Mouse (Mus musculus): ENCODE measurements around the gene Zic2. TPM values are rescaled to one million over a fixed set of nuclear protein-coding genes. Genes with fewer than 3 reads are reported as not detected.

The Zic2 gene
- polyA plus RNA-seq, 1 experiment from 2014 or later = not detected

GRCm38 (mm10) chr14:122449601-122450495, 25.4 kb upstream of the Zic2 start:
- Histone ChIP-seq H3K9me3 (ENCODE audit: control insufficient read depth, low read length) (no peaks in the 10 kb centered on the region), H3K9ac (ENCODE audit: low read length) (no peak overlapping the region; the same call in 1 of the 2 replicates)
- 6% methylated on average over 29 of the region's 29 CpGs for WGBS

GRCm38 (mm10) chr14:122450496-122451382, 24.5 kb upstream of the Zic2 start, which contains the start of gene Gm5089:
Gene Gm5089, minus strand, starts transcription at chr14:122451115.
- no peaks in the 10 kb centered on the region for H3K9me3 ChIP-seq (ENCODE audit: control insufficient read depth, low read length)
- WGBS = under 1% methylated on average over 59 of the region's 59 CpGs

More at GRCm38 (mm10) chr14:122449601-122450495, 25.4 kb upstream of the Zic2 start:
- Histone ChIP-seq H3K4me2 (ENCODE audit: low read length) (peak overlapping the region; percentile 88), H3K27me3 (ENCODE audit: control insufficient read depth, insufficient read depth, low read length) (peaks cover 77% of the 10 kb centered on the region), H3K4me3 (ENCODE audit: control insufficient read depth in 1 of 2, insufficient read depth in 1 of 2, low read depth in 1 of 2, low read length in 2 of 2) (peak overlapping the region; percentile 41 to 44; a peak in 3 of 4 replicates), H3K4me1 (ENCODE audit: control insufficient read depth in 2 of 2, insufficient read depth in 2 of 2, low read length in 2 of 2) (peaks cover 4 to 17% of the 10 kb centered on the region in 2 experiments; a peak in 3 of 4 replicates), H3K27ac (replicated peaks in 1 of 2; ENCODE audit: control insufficient read depth in 1 of 2, insufficient read depth in 1 of 2, low read depth in 2 of 2, low read length in 2 of 2) (no peak overlapping the region), H3K36me3 (ENCODE audit: control insufficient read depth, insufficient read depth, low read length) (no peaks in the 10 kb centered on the region)
- ATAC-seq (ENCODE audit: insufficient number of reproducible peaks, insufficient read depth, low FRiP score, low read depth) = no peak

GRCm38 (mm10) chr14:122451551-122452145, 23.6 kb upstream of the Zic2 start:
- 71% methylated on average over 5 of the region's 5 CpGs for WGBS
- Histone ChIP-seq H3K27ac (replicated peaks in 1 of 2; ENCODE audit: control insufficient read depth in 1 of 2, insufficient read depth in 1 of 2, low read depth in 2 of 2, low read length in 2 of 2) (no peak overlapping the region), H3K4me3 (ENCODE audit: control insufficient read depth in 1 of 2, insufficient read depth in 1 of 2, low read depth in 1 of 2, low read length in 2 of 2) (0 out of 4 replicates have a peak overlapping the region, but pooled peaks of 1 of the 2 experiments have one; percentile 44), H3K9me3 (ENCODE audit: control insufficient read depth, low read length) (no peaks in the 10 kb centered on the region), H3K4me2 (ENCODE audit: low read length) (peak overlapping the region; percentile 88; the same call in 1 of the 2 replicates), H3K36me3 (ENCODE audit: control insufficient read depth, insufficient read depth, low read length) (no peaks in the 10 kb centered on the region), H3K27me3 (ENCODE audit: control insufficient read depth, insufficient read depth, low read length) (peaks cover 87% of the 10 kb centered on the region), H3K9ac (ENCODE audit: low read length) (no peak overlapping the region), H3K4me1 (ENCODE audit: control insufficient read depth in 2 of 2, insufficient read depth in 2 of 2, low read length in 2 of 2) (peaks cover 4 to 17% of the 10 kb centered on the region in 2 experiments; a peak in 3 of 4 replicates)
- ATAC-seq (ENCODE audit: insufficient number of reproducible peaks, insufficient read depth, low FRiP score, low read depth) = no peak

More at GRCm38 (mm10) chr14:122450496-122451382, 24.5 kb upstream of the Zic2 start, which contains the start of gene Gm5089:
- Histone ChIP-seq H3K4me2 (ENCODE audit: low read length) (peak within 1 kb of the TSS; percentile 88), H3K27me3 (ENCODE audit: control insufficient read depth, insufficient read depth, low read length) (peaks cover 81% of the 10 kb centered on the region), H3K36me3 (ENCODE audit: control insufficient read depth, insufficient read depth, low read length) (no peaks in the 10 kb centered on the region), H3K4me1 (ENCODE audit: control insufficient read depth in 2 of 2, insufficient read depth in 2 of 2, low read length in 2 of 2) (peaks cover 4 to 17% of the 10 kb centered on the region in 2 experiments; a peak in 3 of 4 replicates), H3K27ac (replicated peaks in 1 of 2; ENCODE audit: control insufficient read depth in 1 of 2, insufficient read depth in 1 of 2, low read depth in 2 of 2, low read length in 2 of 2) (no peak within 1 kb of the TSS), H3K9ac (ENCODE audit: low read length) (peak within 1 kb of the TSS; percentile 47; the same call in 1 of the 2 replicates), H3K4me3 (ENCODE audit: control insufficient read depth in 1 of 2, insufficient read depth in 1 of 2, low read depth in 1 of 2, low read length in 2 of 2) (peak within 1 kb of the TSS; percentile 41 to 44)
- ATAC-seq (ENCODE audit: insufficient number of reproducible peaks, insufficient read depth, low FRiP score, low read depth) = no peak

- peak overlapping the region; percentile 60; the same call in 1 of the 2 replicates for H3K4me2 ChIP-seq (ENCODE audit: low read length)
- no peak overlapping the region; a peak in 1 of 4 replicates for H3K4me3 ChIP-seq (ENCODE audit: control insufficient read depth in 1 of 2, insufficient read depth in 1 of 2, low read depth in 1 of 2, low read length in 2 of 2)
Measured at GRCm38 (mm10) chr14:122452701-122453387, 22.4 kb upstream of the Zic2 start.

GRCm38 (mm10) chr14:122453388-122453995, 21.7 kb upstream of the Zic2 start:
- Histone ChIP-seq H3K27ac (replicated peaks in 1 of 2; ENCODE audit: control insufficient read depth in 1 of 2, insufficient read depth in 1 of 2, low read depth in 2 of 2, low read length in 2 of 2) (no peak overlapping the region), H3K27me3 (ENCODE audit: control insufficient read depth, insufficient read depth, low read length) (peaks cover 79% of the 10 kb centered on the region), H3K9ac (ENCODE audit: low read length) (no peak overlapping the region), H3K9me3 (ENCODE audit: control insufficient read depth, low read length) (no peaks in the 10 kb centered on the region), H3K4me3 (ENCODE audit: control insufficient read depth in 1 of 2, insufficient read depth in 1 of 2, low read depth in 1 of 2, low read length in 2 of 2) (peak overlapping the region; percentile 27 to 32), H3K36me3 (ENCODE audit: control insufficient read depth, insufficient read depth, low read length) (no peaks in the 10 kb centered on the region), H3K4me2 (ENCODE audit: low read length) (peak overlapping the region; percentile 60), H3K4me1 (ENCODE audit: control insufficient read depth in 2 of 2, insufficient read depth in 2 of 2, low read length in 2 of 2) (peaks cover 4 to 17% of the 10 kb centered on the region in 2 experiments; a peak in 3 of 4 replicates)
- 10% methylated on average over 32 of the region's 32 CpGs for WGBS
- ATAC-seq (ENCODE audit: insufficient number of reproducible peaks, insufficient read depth, low FRiP score, low read depth) = no peak

More at GRCm38 (mm10) chr14:122452701-122453387, 22.4 kb upstream of the Zic2 start:
- Histone ChIP-seq H3K4me1 (ENCODE audit: control insufficient read depth in 2 of 2, insufficient read depth in 2 of 2, low read length in 2 of 2) (peaks cover 4 to 17% of the 10 kb centered on the region in 2 experiments; a peak in 3 of 4 replicates), H3K27ac (replicated peaks in 1 of 2; ENCODE audit: control insufficient read depth in 1 of 2, insufficient read depth in 1 of 2, low read depth in 2 of 2, low read length in 2 of 2) (no peak overlapping the region), H3K9me3 (ENCODE audit: control insufficient read depth, low read length) (no peaks in the 10 kb centered on the region), H3K36me3 (ENCODE audit: control insufficient read depth, insufficient read depth, low read length) (no peaks in the 10 kb centered on the region), H3K9ac (ENCODE audit: low read length) (no peak overlapping the region), H3K27me3 (ENCODE audit: control insufficient read depth, insufficient read depth, low read length) (peaks cover 85% of the 10 kb centered on the region)
- no peak for ATAC-seq (ENCODE audit: insufficient number of reproducible peaks, insufficient read depth, low FRiP score, low read depth)
- 58% methylated on average over 13 of the region's 13 CpGs for WGBS

- no peak overlapping the region for H3K9ac ChIP-seq (ENCODE audit: low read length)
- peak overlapping the region; percentile 60 for H3K4me2 ChIP-seq (ENCODE audit: low read length)
- H3K4me3 ChIP-seq (ENCODE audit: control insufficient read depth in 1 of 2, insufficient read depth in 1 of 2, low read depth in 1 of 2, low read length in 2 of 2) = peak overlapping the region; percentile 27 to 32
- H3K27ac ChIP-seq (replicated peaks in 1 of 2; ENCODE audit: control insufficient read depth in 1 of 2, insufficient read depth in 1 of 2, low read depth in 2 of 2, low read length in 2 of 2) = no peak overlapping the region
- H3K9me3 ChIP-seq (ENCODE audit: control insufficient read depth, low read length) = no peaks in the 10 kb centered on the region
- no peak for ATAC-seq (ENCODE audit: insufficient number of reproducible peaks, insufficient read depth, low FRiP score, low read depth)
- peaks cover 73% of the 10 kb centered on the region for H3K27me3 ChIP-seq (ENCODE audit: control insufficient read depth, insufficient read depth, low read length)
- 29% methylated on average over 12 of the region's 12 CpGs for WGBS
- H3K4me1 ChIP-seq (ENCODE audit: control insufficient read depth in 2 of 2, insufficient read depth in 2 of 2, low read length in 2 of 2) = peaks cover 4 to 17% of the 10 kb centered on the region in 2 experiments; a peak in 3 of 4 replicates
- no peaks in the 10 kb centered on the region for H3K36me3 ChIP-seq (ENCODE audit: control insufficient read depth, insufficient read depth, low read length)
Measured at GRCm38 (mm10) chr14:122453996-122454738, 21.1 kb upstream of the Zic2 start.

All from heart, embryonic 14.5 days (tissue).